Mouse (Mus musculus): Measurements from ENCODE around the gene Higd1c. TPM values are rescaled to one million over a fixed set of nuclear protein-coding genes. Genes with fewer than 3 reads are reported as not detected.
A peak's percentile ranks its signal among the peaks of the same experiment; 100 is the strongest.

Higd1c gene
- polyA plus RNA-seq, 1 experiment from 2014 or later, result not detected

GRCm38 (mm10) chr15:100423916-100424315 is 59.6 kb downstream of the Higd1c start:
- Histone ChIP-seq H3K27ac (no peak overlapping the region), H3K4me1 (replicated peaks) (peaks cover 38% of the 10 kb centered on the region), H3K36me3 (no peaks in the 10 kb centered on the region), H3K4me2 (peak overlapping the region; percentile 97), H3K27me3 (peaks cover 18% of the 10 kb centered on the region), H3K4me3 (peak overlapping the region; percentile 72), H3K9me3 (replicated peaks) (no peaks in the 10 kb centered on the region), H3K9ac (peak overlapping the region; percentile 51)
- WGBS, result 9% methylated on average over 14 of the region's 14 CpGs
- no peak for ATAC-seq (replicated peaks; ENCODE audit: insufficient number of reproducible peaks, insufficient read depth, low FRiP score, low read depth)

- H3K36me3 ChIP-seq, result no peaks in the 10 kb centered on the region
- WGBS, result 26% methylated on average over 17 of the region's 17 CpGs
- H3K27ac ChIP-seq, result no peak within 1 kb of the TSS
- H3K4me3 ChIP-seq, result peak within 1 kb of the TSS; percentile 72
- peaks cover 31% of the 10 kb centered on the region for H3K4me1 ChIP-seq (replicated peaks)
- H3K4me2 ChIP-seq, result peak within 1 kb of the TSS; percentile 97
- ATAC-seq (replicated peaks; ENCODE audit: insufficient number of reproducible peaks, insufficient read depth, low FRiP score, low read depth), result no peak
- H3K27me3 ChIP-seq, result peaks cover 18% of the 10 kb centered on the region
- H3K9me3 ChIP-seq (replicated peaks), result no peaks in the 10 kb centered on the region
- peak within 1 kb of the TSS; percentile 51 for H3K9ac ChIP-seq
Measured at GRCm38 (mm10) chr15:100424396-100425122, 60.2 kb downstream of the Higd1c start, which contains the start of gene Slc11a2. Gene Slc11a2, minus strand, starts transcription at chr15:100425072.

- peaks cover 18% of the 10 kb centered on the region for H3K27me3 ChIP-seq
- H3K27ac ChIP-seq, result no peak overlapping the region
- no peaks in the 10 kb centered on the region for H3K9me3 ChIP-seq (replicated peaks)
- no peak overlapping the region for H3K4me3 ChIP-seq
- H3K4me1 ChIP-seq (replicated peaks), result peaks cover 13% of the 10 kb centered on the region
- H3K9ac ChIP-seq, result no peak overlapping the region
- no peaks in the 10 kb centered on the region for H3K36me3 ChIP-seq
- no peak overlapping the region for H3K4me2 ChIP-seq
- WGBS, result 61% methylated on average over 13 of the region's 13 CpGs
- ATAC-seq (replicated peaks; ENCODE audit: insufficient number of reproducible peaks, insufficient read depth, low FRiP score, low read depth), result no peak
Measured at GRCm38 (mm10) chr15:100428296-100428905, 64.1 kb downstream of the Higd1c start.

- H3K27ac ChIP-seq, result no peak overlapping the region
- no peak overlapping the region for H3K4me3 ChIP-seq
- H3K9ac ChIP-seq, result no peak overlapping the region
- H3K36me3 ChIP-seq, result no peaks in the 10 kb centered on the region
- ATAC-seq (replicated peaks; ENCODE audit: insufficient number of reproducible peaks, insufficient read depth, low FRiP score, low read depth), result no peak
- peaks cover 6% of the 10 kb centered on the region for H3K4me1 ChIP-seq (replicated peaks)
- H3K9me3 ChIP-seq (replicated peaks), result no peaks in the 10 kb centered on the region
- peaks cover 9% of the 10 kb centered on the region for H3K27me3 ChIP-seq
- no peak overlapping the region for H3K4me2 ChIP-seq
- WGBS, result 65% methylated on average over 11 of the region's 11 CpGs
Measured at GRCm38 (mm10) chr15:100429959-100430565, 65.7 kb downstream of the Higd1c start.

GRCm38 (mm10) chr15:100433234-100433633 is 68.9 kb downstream of the Higd1c start:
- H3K4me1 ChIP-seq (replicated peaks), result peaks cover 7% of the 10 kb centered on the region
- no peaks in the 10 kb centered on the region for H3K27me3 ChIP-seq
- 54% methylated on average over 4 of the region's 4 CpGs for WGBS
- no peaks in the 10 kb centered on the region for H3K36me3 ChIP-seq
- no peak overlapping the region for H3K27ac ChIP-seq
- no peak overlapping the region for H3K9ac ChIP-seq
- no peak overlapping the region for H3K4me3 ChIP-seq
- no peaks in the 10 kb centered on the region for H3K9me3 ChIP-seq (replicated peaks)
- ATAC-seq (replicated peaks; ENCODE audit: insufficient number of reproducible peaks, insufficient read depth, low FRiP score, low read depth), result no peak
- no peak overlapping the region for H3K4me2 ChIP-seq

Other genes starting within 250 kb of the Higd1c start
- gene Atf1, start 136.7 kb upstream of the Higd1c start, polyA plus RNA-seq (2015; fragmentation: Nextera tagmentation; extraction: Ambion mirVana), result 37.9 and 39.2 TPM in 2 replicates
- not detected in 2 replicates for gene Tmprss12, start 83.7 kb upstream of the Higd1c start, polyA plus RNA-seq (2015; fragmentation: Nextera tagmentation; extraction: Ambion mirVana)
- gene Mettl7a1, start 60.4 kb upstream of the Higd1c start, polyA plus RNA-seq (2015; fragmentation: Nextera tagmentation; extraction: Ambion mirVana), result 4.2 and 5.4 TPM in 2 replicates
- gene Mettl7a3, start 29.6 kb upstream of the Higd1c start, polyA plus RNA-seq (2015; fragmentation: Nextera tagmentation; extraction: Ambion mirVana), result not detected in 2 replicates
- not detected in 2 replicates for gene Methig1, start 11.4 kb upstream of the Higd1c start, polyA plus RNA-seq (2015; fragmentation: Nextera tagmentation; extraction: Ambion mirVana)
- not detected in 2 replicates for gene Mettl7a2, start 11.3 kb upstream of the Higd1c start, polyA plus RNA-seq (2015; fragmentation: Nextera tagmentation; extraction: Ambion mirVana)
- 0.09 TPM in 1 of 2 replicates, not detected in the other for gene Gm5475, start 57.6 kb downstream of the Higd1c start, polyA plus RNA-seq (2015; fragmentation: Nextera tagmentation; extraction: Ambion mirVana)
- gene Slc11a2, start 60.5 kb downstream of the Higd1c start, polyA plus RNA-seq (2015; fragmentation: Nextera tagmentation; extraction: Ambion mirVana), result 11.6 and 14.9 TPM in 2 replicates
- gene Letmd1, start 104.5 kb downstream of the Higd1c start, polyA plus RNA-seq (2015; fragmentation: Nextera tagmentation; extraction: Ambion mirVana), result 11.6 and 16.4 TPM in 2 replicates
- gene Csrnp2, start 130.9 kb downstream of the Higd1c start, polyA plus RNA-seq (2015; fragmentation: Nextera tagmentation; extraction: Ambion mirVana), result 6.8 and 8.2 TPM in 2 replicates
- gene Tfcp2, start 187.5 kb downstream of the Higd1c start, polyA plus RNA-seq (2015; fragmentation: Nextera tagmentation; extraction: Ambion mirVana), result 15.8 and 20.1 TPM in 2 replicates
- gene Pou6f1, start 235.4 kb downstream of the Higd1c start, polyA plus RNA-seq (2015; fragmentation: Nextera tagmentation; extraction: Ambion mirVana), result 4.3 and 5.1 TPM in 2 replicates